Mouse (Mus musculus): ENCODE results near the gene Olfr1378. TPM values are rescaled to one million over a fixed set of nuclear protein-coding genes. Genes with fewer than 3 reads are reported as not detected.

Olfr1378 gene
- not detected in 2 replicates for polyA plus RNA-seq (2012; ENCODE audit: low replicate concordance)

DNA sequence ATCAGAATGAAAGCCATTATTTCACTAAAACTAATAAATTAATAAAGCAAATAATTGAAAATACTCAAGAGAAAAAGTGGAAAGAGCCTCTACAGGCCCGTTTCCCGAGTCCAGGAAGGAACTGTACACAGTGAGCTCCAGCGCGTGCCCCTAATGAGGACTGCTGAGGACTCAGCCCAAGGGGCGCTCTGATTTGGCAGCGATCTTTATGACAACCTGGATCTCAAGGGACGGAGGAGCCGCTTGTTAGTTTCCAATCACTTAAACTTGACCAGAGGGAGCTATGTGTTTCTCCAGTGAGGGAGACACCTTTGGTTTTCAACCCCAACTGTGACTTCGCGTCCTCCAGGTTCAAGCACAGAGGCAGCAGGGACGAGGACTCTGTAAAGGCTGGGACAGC lies at the start of gene Olfr1378:
Gene Olfr1378, plus strand, starts transcription at position 301 of the 400 bp plus-strand sequence.

DNA sequence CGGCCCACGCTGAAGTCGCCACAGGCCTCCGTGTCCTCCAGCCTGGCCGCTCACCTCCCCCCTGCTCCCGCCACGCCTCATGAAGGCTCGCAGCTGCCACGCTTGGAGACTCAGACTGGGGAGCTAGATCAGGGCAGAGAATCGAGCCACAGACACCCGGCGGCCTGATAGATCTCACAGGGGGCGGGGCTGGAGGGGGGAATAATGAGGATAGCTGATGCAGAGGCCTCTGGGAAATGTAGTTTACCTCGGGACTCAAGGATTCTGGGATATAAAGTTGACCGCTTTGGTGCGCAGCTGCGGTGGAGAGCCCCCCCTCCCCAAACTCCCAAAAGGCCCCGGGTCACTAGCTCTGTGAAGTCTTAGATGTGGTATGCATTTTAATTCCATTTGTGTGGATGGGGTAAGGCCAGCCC lies 34.9 kb upstream of the Olfr1378 start, which contains the start of gene Zfp354b:
Gene Zfp354b, minus strand, starts transcription at position 183 of the 416 bp plus-strand sequence.

DNA sequence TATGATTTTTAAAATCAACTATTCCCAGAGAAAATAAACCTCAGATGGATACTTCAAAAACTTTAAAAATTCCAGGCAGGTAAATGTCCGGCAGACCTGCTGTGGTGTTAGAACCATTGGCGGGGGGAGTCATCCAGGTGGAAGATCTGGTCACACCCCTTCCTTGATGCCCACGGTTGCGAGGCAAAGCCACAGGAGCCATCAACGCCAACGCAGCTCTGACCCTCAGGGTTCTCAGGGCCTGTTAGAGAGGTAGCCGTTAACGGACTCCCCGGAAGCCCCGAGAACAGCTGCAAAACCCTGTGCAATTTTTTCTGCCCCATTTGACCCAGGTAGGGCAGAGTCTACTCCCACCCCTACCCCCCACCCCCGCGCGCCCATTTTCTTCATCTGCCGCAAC lies 22.8 kb upstream of the Olfr1378 start, which contains the start of gene 4933414I15Rik:
Gene 4933414I15Rik, minus strand, starts transcription at position 260 of the 400 bp plus-strand sequence.

DNA sequence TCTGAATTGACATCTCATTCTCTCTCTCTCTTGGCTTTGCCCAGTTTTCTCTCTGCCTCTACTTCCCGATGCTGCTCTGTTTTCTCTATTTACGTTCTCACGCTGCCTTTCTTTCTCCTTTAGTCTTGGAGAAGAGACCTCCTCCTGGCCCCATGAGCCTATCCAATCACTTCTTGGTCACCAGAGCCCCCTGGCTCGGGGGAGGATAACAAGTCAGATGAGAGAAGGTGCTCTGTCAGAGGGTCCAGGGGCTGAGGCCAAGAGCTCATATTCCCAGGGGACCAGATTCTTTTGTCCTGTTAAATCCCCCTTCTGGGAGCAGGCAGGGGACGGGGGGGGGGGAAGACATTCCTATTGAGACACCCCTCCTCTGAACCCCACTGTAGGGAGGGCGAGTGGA lies 12.7 kb upstream of the Olfr1378 start, which contains the start of gene Prop1:
Gene Prop1, minus strand, starts transcription at position 101 of the 400 bp plus-strand sequence.

DNA sequence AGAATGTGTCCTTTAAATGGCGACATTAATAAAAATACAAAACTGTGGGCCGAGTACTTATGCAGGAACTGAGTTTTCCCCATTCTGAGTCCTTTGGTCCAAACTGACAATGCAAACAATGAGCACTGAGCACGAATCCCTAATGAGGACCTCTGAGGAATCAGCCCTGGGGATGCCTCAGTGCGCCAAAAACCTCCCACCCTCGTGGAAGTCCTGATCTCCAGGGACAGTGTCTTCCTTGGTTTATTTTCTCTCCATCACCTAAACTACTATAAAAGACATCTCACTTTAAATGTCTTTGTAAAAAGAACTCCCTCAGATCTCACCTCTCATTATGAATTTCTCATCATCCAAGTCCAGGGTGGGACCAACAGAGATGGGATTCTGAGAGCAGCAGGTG lies 15.3 kb downstream of the Olfr1378 start, which contains the start of gene Olfr1377:
Gene Olfr1377, plus strand, starts transcription at position 301 of the 400 bp plus-strand sequence.

DNA sequence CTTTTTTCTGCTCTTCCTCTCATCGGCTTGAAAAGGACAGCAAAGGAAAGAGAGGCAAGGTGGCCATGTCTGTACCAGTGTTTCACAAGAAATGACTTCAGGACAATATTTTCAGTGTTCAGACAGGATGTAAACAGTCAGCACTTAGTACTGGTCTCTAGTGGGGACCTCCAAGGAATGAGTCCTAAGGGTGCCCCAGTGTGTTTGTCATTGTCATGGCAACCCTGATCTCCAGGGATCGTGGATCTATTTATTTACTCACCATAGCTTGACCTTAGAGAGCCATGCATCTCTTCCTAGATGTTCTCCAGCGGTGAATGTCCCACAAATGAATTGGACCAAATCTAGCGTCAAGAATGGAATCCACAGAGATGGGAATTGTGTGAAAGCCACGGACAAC lies 37.0 kb downstream of the Olfr1378 start, which contains the start of gene Olfr51:
Gene Olfr51, plus strand, starts transcription at position 301 of the 400 bp plus-strand sequence.

DNA sequence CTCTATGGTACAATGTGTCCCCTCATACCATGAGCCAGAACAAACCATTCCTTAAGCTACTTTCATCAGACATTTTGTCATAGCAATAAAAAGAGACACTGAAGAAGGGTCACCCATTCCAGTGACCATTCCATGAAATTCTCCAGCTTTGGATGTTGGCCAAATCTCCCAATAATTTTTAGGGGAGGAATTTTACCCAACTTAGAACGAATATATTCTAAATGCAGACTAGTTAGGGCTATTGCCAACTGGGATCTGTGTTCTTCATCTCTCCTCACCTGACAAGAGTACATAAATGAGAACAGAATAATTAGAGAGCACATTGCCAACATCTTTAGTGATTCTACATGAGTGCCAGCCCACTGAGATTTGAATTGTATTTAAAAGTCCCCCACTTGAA lies 47.6 kb downstream of the Olfr1378 start, which contains the start of gene Olfr54:
Gene Olfr54, plus strand, starts transcription at position 301 of the 400 bp plus-strand sequence.

Other genes starting within 250 kb of the Olfr1378 start
- 1.5 and 1.9 TPM in 2 replicates for gene Zfp354c, start 138.8 kb upstream of the Olfr1378 start, polyA plus RNA-seq (2012; ENCODE audit: low replicate concordance)
- 0.04 and 0.28 TPM in 2 replicates for gene Zfp879, start 125.0 kb upstream of the Olfr1378 start, polyA plus RNA-seq (2012; ENCODE audit: low replicate concordance)
- gene Grm6, start 115.8 kb upstream of the Olfr1378 start, polyA plus RNA-seq (2012; ENCODE audit: low replicate concordance), result 0.71 and 2.7 TPM in 2 replicates
- gene Zfp454, start 78.9 kb upstream of the Olfr1378 start, polyA plus RNA-seq (2012; ENCODE audit: low replicate concordance), result not detected in 2 replicates
- 0.12 TPM in 1 of 2 replicates, not detected in the other for gene Zfp2, start 50.4 kb upstream of the Olfr1378 start, polyA plus RNA-seq (2012; ENCODE audit: low replicate concordance)
- 0.13 TPM in 1 of 2 replicates, not detected in the other for gene Zfp354b, start 34.9 kb upstream of the Olfr1378 start, polyA plus RNA-seq (2012; ENCODE audit: low replicate concordance)
- not detected in 2 replicates for gene 4933414I15Rik, start 22.8 kb upstream of the Olfr1378 start, polyA plus RNA-seq (2012; ENCODE audit: low replicate concordance)
- gene Prop1, start 12.8 kb upstream of the Olfr1378 start, polyA plus RNA-seq (2012; ENCODE audit: low replicate concordance), result not detected in 2 replicates
- gene Olfr1377, start 15.4 kb downstream of the Olfr1378 start, polyA plus RNA-seq (2012; ENCODE audit: low replicate concordance), result not detected in 2 replicates
- not detected in 2 replicates for gene Olfr51, start 37.1 kb downstream of the Olfr1378 start, polyA plus RNA-seq (2012; ENCODE audit: low replicate concordance)
- not detected in 2 replicates for gene Olfr54, start 47.7 kb downstream of the Olfr1378 start, polyA plus RNA-seq (2012; ENCODE audit: low replicate concordance)
- gene Olfr1375, start 81.6 kb downstream of the Olfr1378 start, polyA plus RNA-seq (2012; ENCODE audit: low replicate concordance), result not detected in 2 replicates
- gene Zfp354a, start 92.7 kb downstream of the Olfr1378 start, polyA plus RNA-seq (2012; ENCODE audit: low replicate concordance), result 0.71 TPM in 1 of 2 replicates, not detected in the other

All from hematopoietic multipotent progenitor cell, adult 10-12 weeks (in vitro differentiated cells).